Mouse (Mus musculus) induced T-regulatory cell, adult 2 months (primary cell): ENCODE data around the gene Frk.
"Not testable (repeated sequence)": the region's sequence is repeated elsewhere in the genome, so short reads cannot be mapped to it uniquely, and the experiment has no call there.

Experiments used
- DNase-seq: peaks from one replicate; pipeline ENCODE4 v3.0.0-alpha.2; 2012; ENCODE audit warnings: low read depth

The Frk gene

DNA sequence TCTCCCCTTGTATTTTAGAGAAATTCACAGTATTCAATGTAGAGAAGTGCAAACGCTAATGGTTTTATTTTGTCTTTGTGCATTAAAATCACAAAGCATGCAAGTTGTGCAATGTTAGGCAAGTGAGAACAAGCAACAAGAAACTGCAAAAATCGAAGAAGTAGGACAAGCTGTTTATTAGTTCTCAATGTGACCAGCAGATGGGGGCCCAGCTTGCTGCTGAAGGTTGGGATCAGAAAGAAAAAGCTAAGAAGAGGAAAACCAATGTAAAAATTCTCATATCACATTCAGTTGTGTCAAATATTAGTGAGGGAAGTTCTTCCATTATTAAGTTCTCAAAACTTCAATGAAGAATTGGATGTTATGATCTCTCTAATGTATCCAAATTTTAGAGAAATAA lies 134.0 kb downstream of the Frk start:
- DNase-seq: no peak

GRCm38 (mm10) chr10:34618490-34618889 lies 135.3 kb downstream of the Frk start:
- no peak for DNase-seq

DNA sequence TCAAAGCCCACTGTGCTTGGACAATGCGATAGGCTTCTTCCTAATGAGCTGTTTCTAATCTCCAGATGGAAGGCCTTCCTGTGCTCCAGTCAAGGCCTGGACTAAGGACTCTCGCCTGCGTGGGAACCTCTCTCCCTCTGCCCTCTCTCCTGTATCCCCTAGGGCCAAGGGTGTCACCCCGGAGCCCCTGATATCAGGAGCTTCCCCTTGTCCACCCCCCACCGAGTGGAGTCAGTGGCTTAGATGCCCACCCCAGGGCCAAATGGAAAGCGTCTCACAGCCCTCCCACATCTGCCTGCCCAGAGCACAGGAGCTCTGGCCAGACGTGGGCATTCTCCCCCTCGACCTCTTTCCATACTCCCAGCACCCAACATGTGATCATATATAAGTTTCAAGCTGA lies 137.3 kb downstream of the Frk start:
- DNase-seq: not testable (repeated sequence)

GRCm38 (mm10) chr10:34638245-34638644 lies 155.0 kb downstream of the Frk start:
- DNase-seq: no peak
